Mouse (Mus musculus) heart, embryonic 12.5 days (tissue): ENCODE data around the gene A4galt. TPM values are rescaled to one million over a fixed set of nuclear protein-coding genes. Genes with fewer than 3 reads are reported as not detected.
"Not testable (repeated sequence)": the region's sequence is repeated elsewhere in the genome, so short reads cannot be mapped to it uniquely, and the experiment has no call there.

ENCODE experiments used
- ATAC-seq: fragments of 200-750 bp; cut with Nextera tagmentation; 2 replicates; pipeline ENCODE4 v1.8.0; 2017; ENCODE audit warnings: moderate TSS enrichment, moderate library complexity; ENCODE audit not compliant: insufficient number of reproducible peaks, low FRiP score
- H3K27ac ChIP-seq: fragments of 300-500 bp; sonication (generic); 2 replicates; pipeline ENCODE4 v1.5.1; 2016; ENCODE audit warnings: mild to moderate bottlenecking, moderate library complexity; ENCODE audit not compliant: poor library complexity, severe bottlenecking
- H3K27me3 ChIP-seq: fragments of 300-500 bp; sonication (generic); replicated peaks from 2 replicates; pipeline ENCODE4 v1.6.1; 2016; ENCODE audit warnings: mild to moderate bottlenecking, moderate library complexity
- H3K36me3 ChIP-seq: fragments of 300-500 bp; sonication (generic); 2 replicates; pipeline ENCODE4 v1.6.1; 2016; ENCODE audit warnings: mild to moderate bottlenecking, moderate library complexity
- H3K4me1 ChIP-seq: fragments of 300-500 bp; sonication (generic); replicated peaks from 2 replicates; pipeline ENCODE4 v1.6.1; 2016; ENCODE audit warnings: mild to moderate bottlenecking
- H3K4me2 ChIP-seq: fragments of 300-500 bp; sonication (generic); 2 replicates; pipeline ENCODE4 v1.6.1; 2016; ENCODE audit warnings: mild to moderate bottlenecking, moderate library complexity
- H3K4me3 ChIP-seq: fragments of 300-500 bp; sonication (generic); 2 replicates; pipeline ENCODE4 v1.5.1; 2016; ENCODE audit warnings: mild to moderate bottlenecking
- H3K9ac ChIP-seq: fragments of 300-500 bp; sonication (generic); 2 replicates; pipeline ENCODE4 v1.6.1; 2016; ENCODE audit warnings: mild to moderate bottlenecking, moderate library complexity
- H3K9me3 ChIP-seq: fragments of 300-500 bp; sonication (generic); replicated peaks from 2 replicates; pipeline ENCODE4 v1.6.1; 2016; ENCODE audit warnings: mild to moderate bottlenecking, moderate library complexity
- WGBS: fragments of 180-500 bp; shearing (Covaris S2); methylation state at CpG from one replicate; pipeline ENCODE4 v1.1.7; 2016; 5-methylcytosine and 5-hydroxymethylcytosine counted together
- polyA plus RNA-seq: library from polyadenylated mRNA; unstranded; fragments of >200 nt; fragmentation: Nextera tagmentation; extraction: Ambion mirVana; gene quantifications from 2 replicates; pipeline ENCODE4 v1.2.1, GENCODE M21; 2016

Gene A4galt
- polyA plus RNA-seq, 1 experiment from 2014 or later, result 0.18 TPM

GRCm38 (mm10) chr15:83292261-83293056, 40.9 kb upstream of the A4galt start:
- 79% methylated on average over 13 of the region's 13 CpGs for WGBS
- Histone ChIP-seq H3K27me3 (no peaks in the 10 kb centered on the region), H3K36me3 (no peaks in the 10 kb centered on the region), H3K27ac (no peak overlapping the region), H3K4me3 (no peak overlapping the region), H3K9me3 (peaks cover 4% of the 10 kb centered on the region; the same call in 1 of the 2 replicates), H3K4me2 (no peak overlapping the region), H3K9ac (no peak overlapping the region), H3K4me1 (peaks cover 5% of the 10 kb centered on the region; the same call in 1 of the 2 replicates)
- ATAC-seq, result 0 out of 2 replicates have a peak, but pooled peaks have one; percentile 34

GRCm38 (mm10) chr15:83290899-83291298, 39.3 kb upstream of the A4galt start:
- Histone ChIP-seq H3K27ac (no peak overlapping the region), H3K4me3 (no peak overlapping the region), H3K9me3 (peaks cover 14% of the 10 kb centered on the region), H3K36me3 (no peaks in the 10 kb centered on the region), H3K9ac (no peak overlapping the region), H3K4me1 (peaks cover 5% of the 10 kb centered on the region; the same call in 1 of the 2 replicates), H3K4me2 (no peak overlapping the region), H3K27me3 (no peaks in the 10 kb centered on the region)
- no peak for ATAC-seq
- WGBS, result 59% methylated on average over 2 of the region's 2 CpGs

DNA sequence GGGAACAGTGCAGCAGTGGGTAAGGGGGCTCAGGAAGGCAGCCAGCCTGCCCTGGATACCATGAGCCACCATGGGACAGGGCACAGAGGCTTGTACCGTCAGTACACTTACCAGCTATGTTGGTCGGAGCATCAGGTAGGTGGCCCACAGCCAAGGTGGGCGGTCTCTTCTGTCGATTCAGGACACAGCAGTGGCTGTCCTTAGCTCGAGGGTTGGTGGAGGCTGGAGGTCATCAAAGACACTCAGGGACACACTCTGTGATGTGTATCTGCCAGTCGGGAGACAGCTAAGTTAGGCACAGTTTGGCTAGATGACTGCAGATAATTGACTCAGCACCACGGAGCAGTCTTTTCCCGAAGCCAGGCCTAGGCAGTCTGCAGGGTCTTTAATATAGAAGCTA, 33.3 kb upstream of the A4galt start:
- Histone ChIP-seq H3K36me3 (no peaks in the 10 kb centered on the region), H3K4me3 (no peak overlapping the region), H3K4me2 (no peak overlapping the region), H3K27ac (no peak overlapping the region), H3K9ac (no peak overlapping the region), H3K9me3 (peaks cover 10% of the 10 kb centered on the region), H3K27me3 (no peaks in the 10 kb centered on the region), H3K4me1 (no peaks in the 10 kb centered on the region)
- ATAC-seq, result no peak
- 59% methylated on average over 8 of the region's 8 CpGs for WGBS

GRCm38 (mm10) chr15:83282397-83282796, 30.8 kb upstream of the A4galt start:
- H3K4me3 ChIP-seq, result no peak overlapping the region
- no peak overlapping the region for H3K9ac ChIP-seq
- no peaks in the 10 kb centered on the region for H3K27me3 ChIP-seq
- no peak for ATAC-seq
- no peak overlapping the region for H3K4me2 ChIP-seq
- no peaks in the 10 kb centered on the region for H3K4me1 ChIP-seq
- no peak overlapping the region for H3K27ac ChIP-seq
- H3K36me3 ChIP-seq, result no peaks in the 10 kb centered on the region
- H3K9me3 ChIP-seq, result peaks cover 10% of the 10 kb centered on the region
- WGBS, result 72% methylated on average over 5 of the region's 5 CpGs

DNA sequence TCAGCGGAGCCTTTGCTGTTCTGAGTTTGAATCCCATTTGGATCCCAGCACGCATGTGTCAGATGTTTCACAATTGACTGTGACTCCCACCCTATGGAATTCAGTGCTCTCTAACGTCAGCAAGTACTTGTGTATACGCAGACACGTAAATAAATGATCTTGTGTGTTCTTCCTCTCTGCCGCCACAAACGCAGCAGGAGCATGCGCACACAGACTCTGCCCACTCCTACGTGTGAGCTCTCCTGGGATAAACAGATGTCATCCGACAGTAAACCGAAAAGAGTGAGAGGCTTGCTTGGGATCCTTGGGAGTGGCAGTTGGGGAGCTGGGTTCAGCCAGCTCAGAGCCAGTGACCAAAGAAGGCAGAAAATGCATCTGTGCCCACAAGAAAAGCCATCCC, 29.7 kb upstream of the A4galt start:
- no peak overlapping the region for H3K27ac ChIP-seq
- no peaks in the 10 kb centered on the region for H3K9me3 ChIP-seq
- 59% methylated on average over 11 of the region's 11 CpGs for WGBS
- H3K27me3 ChIP-seq, result no peaks in the 10 kb centered on the region
- H3K9ac ChIP-seq, result no peak overlapping the region
- H3K4me3 ChIP-seq, result no peak overlapping the region
- ATAC-seq, result no peak
- H3K4me1 ChIP-seq, result no peaks in the 10 kb centered on the region
- no peak overlapping the region for H3K4me2 ChIP-seq
- H3K36me3 ChIP-seq, result no peaks in the 10 kb centered on the region

DNA sequence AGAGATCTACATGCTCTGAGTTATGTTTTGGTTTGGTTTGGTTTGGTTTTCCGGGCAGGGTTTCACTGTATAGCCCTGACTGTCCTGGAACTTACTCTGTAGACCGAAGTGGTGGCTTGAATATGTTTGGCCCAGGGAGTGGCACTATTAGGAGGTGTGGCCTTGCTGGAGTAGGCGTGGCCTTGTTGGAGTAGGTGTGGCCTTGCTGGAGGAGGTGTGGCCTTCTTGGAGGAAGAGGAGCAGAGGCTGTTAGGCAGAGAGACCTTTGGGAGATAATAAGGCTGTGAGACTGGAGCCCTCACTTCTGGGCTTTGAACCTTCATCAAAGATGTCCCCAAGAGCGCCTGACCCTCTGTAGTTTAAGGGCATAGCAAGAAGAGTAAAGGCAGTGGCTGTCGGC, 27.0 kb upstream of the A4galt start:
- Histone ChIP-seq H3K9me3 (no peaks in the 10 kb centered on the region), H3K4me2 (no peak overlapping the region), H3K9ac (no peak overlapping the region), H3K36me3 (no peaks in the 10 kb centered on the region), H3K27ac (no peak overlapping the region), H3K27me3 (no peaks in the 10 kb centered on the region), H3K4me3 (no peak overlapping the region), H3K4me1 (no peaks in the 10 kb centered on the region)
- WGBS, result 81% methylated on average over 5 of the region's 5 CpGs
- ATAC-seq, result no peak

DNA sequence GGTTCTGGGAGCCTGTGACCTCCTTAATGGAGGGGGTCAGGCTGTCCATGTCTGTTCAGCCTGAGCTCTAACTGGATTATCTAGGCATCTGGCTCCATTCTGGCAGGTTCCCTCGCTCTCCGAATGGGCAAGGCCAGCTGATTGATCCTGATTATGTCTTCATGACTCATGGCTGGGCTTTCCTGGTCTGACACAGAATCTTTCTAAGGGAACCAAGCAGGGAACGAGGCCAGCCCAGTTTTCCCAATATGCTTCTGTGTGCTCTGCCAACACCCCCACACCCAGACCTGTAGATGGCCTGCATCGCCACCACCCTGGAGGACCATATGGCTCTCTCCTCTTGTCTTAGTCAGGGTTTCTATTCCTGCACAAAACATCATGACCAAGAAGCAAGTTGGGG, 25.9 kb upstream of the A4galt start:
- no peak overlapping the region for H3K27ac ChIP-seq
- no peak overlapping the region for H3K4me3 ChIP-seq
- no peak overlapping the region for H3K4me2 ChIP-seq
- no peak for ATAC-seq
- H3K9ac ChIP-seq, result no peak overlapping the region
- H3K27me3 ChIP-seq, result no peaks in the 10 kb centered on the region
- no peaks in the 10 kb centered on the region for H3K36me3 ChIP-seq
- H3K4me1 ChIP-seq, result no peaks in the 10 kb centered on the region
- WGBS, result 74% methylated on average over 4 of the region's 4 CpGs
- H3K9me3 ChIP-seq, result no peaks in the 10 kb centered on the region

GRCm38 (mm10) chr15:83274237-83274636, 22.7 kb upstream of the A4galt start:
- ATAC-seq, H3K27me3 ChIP-seq, H3K4me2 ChIP-seq, H3K27ac ChIP-seq, H3K9me3 ChIP-seq, H3K4me1 ChIP-seq, H3K9ac ChIP-seq, H3K4me3 ChIP-seq, H3K36me3 ChIP-seq: not testable (repeated sequence)

- no peak for ATAC-seq
- H3K36me3 ChIP-seq, result no peaks in the 10 kb centered on the region
- H3K9ac ChIP-seq, result no peak overlapping the region
- H3K4me1 ChIP-seq, result no peaks in the 10 kb centered on the region
- H3K27me3 ChIP-seq, result no peaks in the 10 kb centered on the region
- H3K4me2 ChIP-seq, result no peak overlapping the region
- WGBS, result 86% methylated on average over 2 of the region's 2 CpGs
- H3K9me3 ChIP-seq, result no peaks in the 10 kb centered on the region
- no peak overlapping the region for H3K27ac ChIP-seq
- no peak overlapping the region for H3K4me3 ChIP-seq
Measured at GRCm38 (mm10) chr15:83273017-83273416, 21.4 kb upstream of the A4galt start.

- H3K4me3 ChIP-seq, H3K4me1 ChIP-seq, H3K9ac ChIP-seq, H3K27ac ChIP-seq, H3K36me3 ChIP-seq, H3K4me2 ChIP-seq, ATAC-seq, H3K9me3 ChIP-seq, H3K27me3 ChIP-seq: not testable (repeated sequence)
- 24% methylated on average over 9 of the region's 9 CpGs for WGBS
Measured at GRCm38 (mm10) chr15:83271221-83271620, 19.6 kb upstream of the A4galt start.

GRCm38 (mm10) chr15:83269985-83270384, 18.4 kb upstream of the A4galt start:
- not testable (repeated sequence) for H3K27ac ChIP-seq, H3K4me3 ChIP-seq, H3K4me2 ChIP-seq, ATAC-seq, H3K27me3 ChIP-seq, H3K9ac ChIP-seq, H3K9me3 ChIP-seq, H3K36me3 ChIP-seq, H3K4me1 ChIP-seq
- 68% methylated on average over 6 of the region's 6 CpGs for WGBS

DNA sequence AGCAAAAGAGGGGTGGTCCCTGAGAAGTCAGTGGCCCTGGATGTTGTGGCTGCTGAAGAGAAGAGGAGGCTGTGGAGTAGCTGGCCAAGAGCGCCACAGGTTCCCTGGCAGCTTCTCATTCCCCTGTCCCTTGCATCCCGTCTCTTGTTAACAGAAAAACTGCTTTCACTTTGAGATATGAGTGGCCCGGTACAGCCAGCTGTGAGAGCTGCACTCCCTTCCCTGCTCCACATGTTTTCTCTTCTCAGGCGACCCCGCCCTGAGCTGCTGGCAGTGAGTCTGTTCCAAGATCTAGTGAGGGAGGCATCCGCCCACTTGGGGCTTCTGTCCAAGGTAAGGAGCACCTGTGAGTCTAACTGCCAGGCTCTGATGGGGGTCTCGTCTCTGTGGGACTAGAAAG, 16.9 kb upstream of the A4galt start:
- H3K4me2 ChIP-seq, result peak overlapping the region; percentile 36; the same call in 1 of the 2 replicates
- ATAC-seq, H3K4me1 ChIP-seq, H3K9ac ChIP-seq, H3K27ac ChIP-seq, H3K9me3 ChIP-seq, H3K4me3 ChIP-seq, H3K36me3 ChIP-seq, H3K27me3 ChIP-seq: not testable (repeated sequence)
- WGBS, result 37% methylated on average over 7 of the region's 7 CpGs
